Mouse (Mus musculus): Measurements from ENCODE around the gene Hoxd9.

- TF ChIP-seq CTCF (IDR thresholded peaks at IDR 0.05; ENCODE audit: borderline replicate concordance, control insufficient read depth, extremely low read depth, insufficient read depth, low read length, poor library complexity) (no peak), POLR2A (IDR thresholded peaks at IDR 0.05; ENCODE audit: control insufficient read depth, extremely low read depth, insufficient read depth, low read length, poor library complexity) (no peak)
These were observed 48.9 kb downstream of the Hoxd9 start for GRCm38 (mm10) chr2:74746298-74746921.

All from thymus, adult 2 months (tissue).